Mouse (Mus musculus): Measurements from ENCODE around the gene Gnaq.

Gnaq gene

GRCm38 (mm10) chr19:16204776-16205680, 72.4 kb downstream of the Gnaq start:
- no peak for DNase-seq

GRCm38 (mm10) chr19:16209616-16210015, 77.0 kb downstream of the Gnaq start:
- no peak for DNase-seq

- no peak for DNase-seq
Measured at GRCm38 (mm10) chr19:16214946-16215345, 82.3 kb downstream of the Gnaq start.

- DNase-seq, result no peak
Measured at GRCm38 (mm10) chr19:16215430-16216016, 82.9 kb downstream of the Gnaq start.

GRCm38 (mm10) chr19:16219978-16220377, 87.3 kb downstream of the Gnaq start:
- DNase-seq, result no peak

- no peak for DNase-seq
Measured at GRCm38 (mm10) chr19:16222526-16222925, 89.9 kb downstream of the Gnaq start.

GRCm38 (mm10) chr19:16223126-16223525, 90.5 kb downstream of the Gnaq start:
- no peak for DNase-seq

- DNase-seq, result no peak
Measured at GRCm38 (mm10) chr19:16224831-16225230, 92.2 kb downstream of the Gnaq start.

- peak in 1 of 2 experiments; percentile 8 for DNase-seq
Measured at GRCm38 (mm10) chr19:16231584-16231983, 99.0 kb downstream of the Gnaq start.

- no peak for DNase-seq
Measured at GRCm38 (mm10) chr19:16235594-16235993, 103.0 kb downstream of the Gnaq start.

- no peak for DNase-seq
Measured at GRCm38 (mm10) chr19:16237034-16237433, 104.4 kb downstream of the Gnaq start.

GRCm38 (mm10) chr19:16238072-16238471, 105.4 kb downstream of the Gnaq start:
- DNase-seq, result no peak

- DNase-seq, result no peak
Measured at GRCm38 (mm10) chr19:16238512-16238911, 105.9 kb downstream of the Gnaq start.

- DNase-seq, result no peak
Measured at GRCm38 (mm10) chr19:16242708-16243107, 110.1 kb downstream of the Gnaq start.

GRCm38 (mm10) chr19:16249025-16249424, 116.4 kb downstream of the Gnaq start:
- DNase-seq, result no peak

GRCm38 (mm10) chr19:16250921-16251320, 118.3 kb downstream of the Gnaq start:
- no peak for DNase-seq

GRCm38 (mm10) chr19:16251819-16252218, 119.2 kb downstream of the Gnaq start:
- no peak for DNase-seq

- peak; percentile 35 to 45 for DNase-seq
Measured at GRCm38 (mm10) chr19:16252696-16253095, 120.1 kb downstream of the Gnaq start.

- DNase-seq, result no peak
Measured at GRCm38 (mm10) chr19:16254881-16255280, 122.2 kb downstream of the Gnaq start.

- DNase-seq, result no peak
Measured at GRCm38 (mm10) chr19:16255294-16255693, 122.7 kb downstream of the Gnaq start.

- no peak for DNase-seq
Measured at GRCm38 (mm10) chr19:16258766-16259355, 126.2 kb downstream of the Gnaq start.

GRCm38 (mm10) chr19:16259786-16260434, 127.3 kb downstream of the Gnaq start:
- DNase-seq, result no peak

GRCm38 (mm10) chr19:16260435-16260832, 127.8 kb downstream of the Gnaq start:
- DNase-seq, result peak; percentile 30 to 32

Data from B cell, adult 2 months (primary cell).